Mouse (Mus musculus) CD4-positive, CD25-positive, alpha-beta regulatory T cell, adult 4 months (primary cell): Measurements from ENCODE around the gene Lrrc3b. TPM values are rescaled to one million over a fixed set of nuclear protein-coding genes. Genes with fewer than 3 reads are reported as not detected.

Experiments
- ATAC-seq: one replicate; pipeline ENCODE4 v1.8.0; 2017
- polyA plus RNA-seq, 2 experiments: library from polyadenylated mRNA; unstranded; fragments of 100-300 nt; shearing (Covaris generic); gene quantifications; one replicate each; pipeline ENCODE4 v1.2.1; 2017

Lrrc3b gene
- not detected for polyA plus RNA-seq

DNA sequence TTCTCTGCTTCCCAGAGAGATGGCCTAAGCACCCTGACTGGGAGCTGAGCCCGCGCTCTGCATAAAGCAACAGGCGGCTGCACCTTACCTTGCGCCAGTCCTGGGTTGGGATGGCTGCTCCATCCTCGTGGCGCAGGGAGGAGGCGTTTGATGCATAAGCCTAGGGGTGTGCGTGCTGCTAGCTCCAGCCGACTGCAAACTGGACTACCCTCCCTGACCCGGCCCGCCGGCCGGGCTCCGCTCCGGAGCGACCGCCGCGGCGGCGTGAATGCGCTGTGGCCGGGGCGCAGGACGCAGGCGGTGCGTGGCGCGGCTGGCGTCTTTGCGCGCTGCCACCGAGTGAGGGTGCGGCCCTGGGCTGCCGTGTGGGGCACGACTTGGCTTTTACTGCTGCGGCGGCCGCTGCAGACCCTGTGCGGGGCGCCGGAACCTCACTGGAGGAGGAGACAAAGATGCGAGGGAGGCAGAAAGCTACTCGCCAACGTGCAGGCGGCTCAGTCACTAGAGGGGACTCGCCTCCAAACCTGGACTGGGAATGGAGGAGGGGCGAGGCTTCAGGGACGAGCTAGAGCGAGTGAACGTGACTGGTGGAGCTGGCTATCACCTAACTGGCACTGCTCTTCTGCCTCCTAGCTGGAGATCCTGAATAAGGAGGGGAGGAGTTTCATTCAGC, at the start of gene Lrrc3b:
Gene Lrrc3b (minus strand): TSS at position 503 of the 673 bp plus-strand sequence.
- ATAC-seq = no peak

GRCm38 (mm10) chr14:15477668-15478067, 38.9 kb upstream of the Lrrc3b start:
- no peak for ATAC-seq

DNA sequence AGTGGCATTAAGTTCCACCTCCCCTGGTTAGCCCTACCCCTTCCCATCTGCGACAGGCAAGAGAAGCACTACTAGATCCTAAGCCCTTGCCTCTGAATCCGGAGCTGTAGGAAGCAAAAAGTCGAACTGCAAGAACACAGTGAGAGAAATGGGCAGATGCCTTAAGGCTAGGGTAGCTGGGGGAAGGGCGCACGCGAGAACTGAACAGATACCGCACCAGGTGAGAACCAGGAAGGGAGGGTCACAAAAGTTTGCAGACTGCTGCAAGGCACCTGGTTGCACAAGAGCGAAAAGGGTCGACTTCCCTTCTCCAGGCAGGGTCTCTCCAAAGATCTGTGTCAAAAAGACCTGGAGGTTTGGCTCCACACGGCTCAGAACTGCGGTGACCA, 697 bp downstream of the Lrrc3b start:
- ATAC-seq = no peak

- no peak for ATAC-seq
Measured at GRCm38 (mm10) chr14:15437501-15437941, 1.3 kb downstream of the Lrrc3b start.

DNA sequence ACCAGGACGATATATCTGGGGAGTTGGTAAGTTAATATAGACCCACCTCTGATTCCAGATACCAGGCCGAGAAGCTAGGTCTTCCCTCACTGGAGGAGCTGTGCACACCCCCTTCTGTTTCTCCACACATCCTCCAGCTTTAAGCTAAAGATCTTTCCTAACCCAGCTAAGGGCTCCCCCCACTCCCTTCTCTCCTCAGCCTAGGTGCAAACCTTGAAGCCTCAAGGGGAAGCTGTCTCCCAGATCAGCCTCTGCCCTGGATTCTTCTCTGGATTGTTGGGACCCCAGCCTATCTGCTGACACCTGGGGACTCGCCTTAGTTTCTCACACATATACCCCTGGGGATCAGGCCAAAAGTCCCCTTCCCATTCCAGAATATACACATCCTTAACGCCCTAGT, 1.7 kb downstream of the Lrrc3b start:
- ATAC-seq = no peak

DNA sequence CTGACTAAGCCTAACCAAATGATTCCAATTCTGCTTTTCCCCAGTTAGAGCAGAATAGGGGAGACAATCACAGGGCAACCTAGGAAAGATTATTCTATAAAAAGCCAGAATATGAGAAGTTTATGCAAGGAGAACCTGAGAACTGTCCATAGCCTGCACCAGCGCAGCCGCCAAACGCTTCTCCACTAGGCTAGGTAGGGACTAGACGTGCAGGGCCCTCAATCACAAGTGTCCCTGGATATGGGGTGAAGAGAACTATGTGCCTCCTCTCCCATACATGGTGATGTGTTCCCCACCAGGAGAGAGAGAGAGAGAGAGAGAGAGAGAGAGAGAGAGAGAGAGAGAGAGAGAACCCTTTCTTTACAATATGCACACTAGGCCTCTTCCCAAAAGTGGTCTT, 2.2 kb downstream of the Lrrc3b start:
- ATAC-seq = no peak

DNA sequence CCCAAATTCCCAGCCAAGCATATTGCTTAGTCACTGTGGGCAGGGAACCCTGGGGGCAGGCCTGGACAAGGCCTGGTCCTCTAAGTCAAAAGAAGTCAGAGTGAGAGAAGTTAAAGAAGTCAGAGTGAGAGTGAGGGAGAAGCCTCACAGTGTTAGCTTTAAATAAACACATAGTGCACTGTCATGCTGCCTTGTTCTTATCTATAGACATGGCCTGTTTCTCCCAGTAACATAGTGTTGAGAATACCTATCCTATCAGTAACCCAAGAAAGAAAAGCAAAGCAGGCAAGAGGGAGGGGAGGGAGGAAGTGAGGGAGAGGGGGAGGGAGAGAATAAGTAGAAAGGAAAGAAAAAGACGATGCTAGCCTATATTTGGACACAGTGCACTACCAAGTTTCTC, 6.4 kb downstream of the Lrrc3b start:
- ATAC-seq = no peak

DNA sequence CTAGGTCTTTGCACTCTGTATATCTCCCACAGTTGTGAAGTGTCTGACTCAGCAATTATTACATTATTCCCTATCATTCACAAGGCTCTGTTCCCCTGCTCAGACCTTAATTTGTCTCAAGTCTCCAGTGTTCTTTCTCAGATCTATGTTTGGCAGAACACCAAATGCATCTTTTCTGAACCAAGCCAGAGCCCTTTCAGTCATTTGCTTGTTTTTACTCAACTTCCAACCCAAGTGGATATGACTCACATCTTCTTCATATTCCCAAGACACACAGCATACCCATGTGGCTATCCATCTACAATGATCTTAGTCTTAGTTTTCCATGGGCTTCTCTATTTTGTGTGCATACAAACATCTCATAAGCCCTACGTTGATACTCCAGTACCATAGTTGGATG, 17.2 kb downstream of the Lrrc3b start:
- no peak for ATAC-seq

- ATAC-seq = no peak
Measured at GRCm38 (mm10) chr14:15410686-15411534, 27.9 kb downstream of the Lrrc3b start.

DNA sequence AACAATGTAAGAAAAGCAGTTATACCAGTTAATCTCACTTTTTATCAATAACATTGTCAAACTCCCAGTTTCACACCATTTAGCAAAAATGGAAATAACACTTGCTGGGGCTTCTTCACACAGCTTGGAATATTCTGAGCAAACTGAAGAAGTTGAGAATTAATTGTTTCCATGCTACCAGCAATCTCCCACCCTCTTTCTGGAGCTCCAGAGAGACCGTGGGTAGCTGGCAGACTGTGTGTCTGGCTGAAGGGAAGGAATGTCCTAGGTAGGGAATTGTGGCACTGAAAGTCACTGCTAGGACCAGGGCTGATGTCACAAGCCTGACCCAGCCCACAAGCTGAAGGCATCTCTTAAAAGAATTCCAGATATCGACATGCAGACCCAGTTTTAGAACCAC, 53.3 kb downstream of the Lrrc3b start:
- no peak for ATAC-seq

DNA sequence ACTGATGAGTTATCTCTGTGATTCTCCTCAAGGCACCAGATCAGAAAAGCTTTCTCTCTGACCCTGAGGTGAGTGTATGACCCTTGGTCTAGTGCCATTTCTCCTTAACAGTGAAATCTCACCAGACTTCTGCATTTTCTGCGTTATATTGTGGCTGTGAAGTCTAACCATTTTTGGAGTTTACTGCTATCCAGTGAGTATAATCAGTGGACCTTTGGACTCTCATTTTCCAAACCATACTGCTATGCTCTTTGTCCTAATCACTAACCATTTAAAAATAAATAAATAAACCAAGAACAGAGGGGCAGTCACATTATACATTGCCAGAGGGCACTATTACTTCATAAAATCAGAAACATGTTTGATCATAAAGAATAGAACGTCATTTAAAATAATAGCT, 53.8 kb downstream of the Lrrc3b start:
- no peak for ATAC-seq

DNA sequence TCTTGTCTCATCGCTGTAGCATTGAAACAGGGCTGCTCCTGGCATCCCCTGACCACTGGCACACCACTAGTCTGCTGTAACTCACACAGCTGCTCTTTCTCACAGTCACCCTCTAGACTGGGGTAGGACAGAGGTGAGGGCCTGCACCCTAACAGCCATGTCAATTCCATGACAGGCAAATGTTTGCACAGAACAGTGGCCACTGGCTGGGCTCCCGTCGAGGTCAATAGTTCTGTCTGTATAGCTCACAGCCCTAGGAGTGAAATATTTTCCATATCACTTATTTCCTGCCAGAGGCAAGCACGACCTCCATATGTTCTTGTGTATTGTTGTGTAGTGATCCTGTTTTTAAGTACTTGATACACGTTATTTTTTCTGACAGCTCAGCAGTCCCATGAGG, 54.3 kb downstream of the Lrrc3b start:
- no peak for ATAC-seq

GRCm38 (mm10) chr14:15383133-15383532, 55.7 kb downstream of the Lrrc3b start:
- ATAC-seq = no peak

- ATAC-seq = no peak
Measured at GRCm38 (mm10) chr14:15377368-15377767, 61.4 kb downstream of the Lrrc3b start.

GRCm38 (mm10) chr14:15376786-15377185, 62.0 kb downstream of the Lrrc3b start:
- ATAC-seq = no peak

- no peak for ATAC-seq
Measured at GRCm38 (mm10) chr14:15374271-15374670, 64.5 kb downstream of the Lrrc3b start.

- ATAC-seq = no peak
Measured at GRCm38 (mm10) chr14:15372985-15373384, 65.8 kb downstream of the Lrrc3b start.

- no peak for ATAC-seq
Measured at GRCm38 (mm10) chr14:15365045-15365444, 73.7 kb downstream of the Lrrc3b start.

DNA sequence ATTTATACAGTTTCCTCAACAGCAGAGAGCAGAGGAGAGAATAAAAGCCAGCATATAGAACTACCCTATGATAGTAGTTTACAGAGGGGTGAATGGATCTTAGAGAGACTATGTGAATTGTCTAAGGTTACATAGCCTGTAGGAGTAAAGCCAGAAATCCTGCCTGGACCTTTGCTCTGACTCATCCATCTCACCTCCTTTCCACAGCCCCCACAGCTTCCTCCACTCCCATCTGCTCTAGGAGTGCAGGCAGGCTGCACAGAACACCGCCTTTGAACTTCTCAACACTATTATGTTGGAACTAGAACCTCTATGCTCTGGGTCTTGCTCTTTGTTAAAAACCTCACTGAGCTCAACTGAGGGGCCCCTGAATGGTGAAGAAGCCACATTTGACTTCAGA, 78.9 kb downstream of the Lrrc3b start:
- no peak for ATAC-seq

DNA sequence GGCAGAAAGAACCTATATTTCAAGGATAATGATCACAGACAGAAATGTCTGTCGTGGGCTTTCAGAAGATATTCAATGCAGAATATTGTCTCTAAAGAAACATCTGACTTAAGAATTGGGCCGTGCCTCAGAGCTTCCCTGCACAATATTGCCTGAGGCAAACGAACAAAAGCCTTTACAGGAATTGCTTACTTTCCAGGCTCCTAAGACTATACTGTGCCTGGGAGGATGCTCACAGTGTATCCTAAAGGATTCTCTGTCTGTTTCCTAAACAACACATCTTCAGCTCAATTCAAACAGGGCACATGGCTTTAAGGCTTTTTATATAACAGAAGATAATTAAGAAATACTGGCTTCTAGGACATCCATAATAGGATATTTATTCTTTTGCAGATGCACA, 79.7 kb downstream of the Lrrc3b start:
- ATAC-seq = no peak

GRCm38 (mm10) chr14:15355512-15355911, 83.3 kb downstream of the Lrrc3b start:
- ATAC-seq = peak; percentile 89

DNA sequence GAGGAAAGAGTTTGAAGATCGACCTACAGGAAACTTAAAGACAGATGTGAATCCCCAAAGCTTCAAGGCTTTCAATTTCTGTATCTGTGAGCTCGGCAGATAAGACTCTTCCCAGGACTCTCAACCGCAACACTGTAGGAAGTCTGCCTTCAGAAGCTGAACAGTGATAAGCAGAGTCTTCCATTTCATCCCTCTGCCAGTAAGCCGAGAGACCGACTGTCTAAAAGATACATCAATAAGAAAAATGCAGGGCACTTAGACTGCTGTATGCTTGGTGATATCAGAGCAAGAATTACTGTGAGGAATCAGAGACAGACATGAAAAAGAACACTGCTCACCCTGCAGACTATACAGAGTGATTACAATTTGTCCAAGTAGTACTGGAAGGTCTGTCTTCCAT, 84.5 kb downstream of the Lrrc3b start:
- ATAC-seq = no peak

GRCm38 (mm10) chr14:15333130-15333529, 105.7 kb downstream of the Lrrc3b start:
- no peak for ATAC-seq

DNA sequence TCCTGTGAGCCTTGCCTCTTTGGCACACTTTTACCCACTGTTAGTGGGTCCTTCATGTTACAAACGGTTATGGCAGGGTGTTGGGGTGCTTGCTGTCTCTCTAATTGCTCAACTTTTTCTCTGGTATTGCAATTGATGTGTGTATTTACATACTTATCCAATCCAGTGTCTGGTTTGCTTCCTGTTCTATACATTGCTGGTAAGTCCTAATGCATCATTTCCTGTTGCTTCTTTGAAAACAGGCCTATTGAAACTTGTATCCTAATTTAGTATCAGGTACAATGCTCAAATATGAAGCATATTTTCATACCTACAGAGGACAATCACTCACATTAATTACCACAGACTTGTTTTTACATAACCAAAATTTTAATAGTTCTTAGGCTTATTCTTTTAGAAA, 107.4 kb downstream of the Lrrc3b start:
- ATAC-seq = peak; percentile 60
